Mouse (Mus musculus) activated CD4-positive, CD25-positive, alpha-beta regulatory T cell, adult 9 weeks (primary cell): ENCODE measurements around the gene Ddx3x. TPM values are rescaled to one million over a fixed set of nuclear protein-coding genes. Genes with fewer than 3 reads are reported as not detected.

ENCODE experiments used
- polyA plus RNA-seq: library from polyadenylated mRNA; unstranded; fragments of 100-300 nt; shearing (Covaris generic); gene quantifications from one replicate; pipeline ENCODE4 v1.2.1, GENCODE M21; 2017

The Ddx3x gene
- polyA plus RNA-seq = 105 TPM

DNA sequence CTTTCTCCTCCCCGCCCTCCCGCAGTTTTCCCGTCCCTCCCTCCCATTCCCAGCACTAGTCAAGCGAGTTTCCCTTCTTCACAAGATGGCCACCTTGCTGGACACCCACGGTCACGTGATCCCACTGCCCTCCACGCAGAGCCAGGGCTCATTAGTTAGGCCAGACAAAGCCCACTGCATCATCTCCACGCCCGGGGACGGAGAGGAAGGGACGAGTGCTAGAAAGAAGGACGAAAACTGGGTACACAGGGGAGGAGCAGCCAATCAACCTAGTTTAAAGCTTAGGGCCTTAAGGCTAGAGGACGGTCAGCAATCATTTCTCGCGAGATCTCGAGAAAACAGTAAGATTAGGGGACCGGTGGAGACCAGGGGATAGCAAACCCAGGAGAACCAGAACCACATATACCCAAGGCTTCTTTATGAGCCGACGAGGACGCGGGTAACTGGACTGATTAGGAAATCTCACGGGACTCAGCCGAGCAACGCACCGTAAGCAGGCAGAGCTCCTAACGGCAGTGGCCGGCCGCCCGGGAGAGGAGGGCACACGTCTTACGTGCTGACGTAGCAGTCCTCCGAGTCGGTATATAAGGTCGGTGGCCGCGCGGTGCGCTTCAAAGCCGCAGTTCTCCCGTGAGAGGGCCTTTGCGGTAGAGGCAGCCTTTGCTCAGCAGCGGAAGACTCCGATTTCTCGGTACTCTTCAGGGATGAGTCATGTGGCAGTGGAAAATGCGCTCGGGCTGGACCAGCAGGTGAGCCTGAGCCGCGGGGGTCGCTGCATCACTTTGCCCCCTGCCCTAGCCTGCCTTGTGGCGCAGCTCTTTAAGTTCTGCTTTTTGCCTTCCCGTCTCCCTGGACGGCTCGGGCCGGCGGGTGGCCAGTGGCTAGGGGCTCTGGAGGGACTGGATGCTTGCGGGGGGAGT, at the start of gene Ddx3x:
Ddx3x (plus strand) TSS at position 562 of the 920 bp plus-strand sequence.

Other genes with a start within 250 kb of the Ddx3x start
- gene Usp9x, start 209.5 kb upstream of the Ddx3x start, polyA plus RNA-seq = 100 TPM
- not detected for gene Nyx, start 185.1 kb downstream of the Ddx3x start, polyA plus RNA-seq